Mouse (Mus musculus): ENCODE results near the gene Tom1l2.

DNA sequence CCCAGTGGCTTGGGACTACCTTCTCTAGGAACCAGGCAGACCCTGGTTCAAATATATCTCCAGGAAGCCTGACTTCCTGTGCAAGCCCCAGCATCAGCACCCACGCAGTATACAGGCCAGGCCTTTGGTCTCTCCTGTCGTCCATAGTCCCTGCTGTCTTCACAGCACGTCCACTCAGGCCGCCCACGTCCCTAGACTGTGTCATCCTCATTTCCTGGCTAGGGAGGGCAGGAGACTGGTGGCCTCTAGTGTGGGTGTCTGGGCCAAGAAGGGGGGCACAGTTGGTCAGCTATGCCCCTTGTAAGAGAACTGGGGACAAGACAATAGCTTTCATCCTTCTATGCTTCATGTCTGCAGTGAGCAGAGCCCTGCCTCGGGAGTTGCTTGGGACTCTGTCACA, 160.2 kb downstream of the Tom1l2 start:
- TF ChIP-seq CTCF (IDR thresholded peaks at IDR 0.05; ENCODE audit: borderline replicate concordance, extremely low read depth, insufficient read depth, insufficient read length) (no peak), POLR2A (IDR thresholded peaks at IDR 0.05; ENCODE audit: borderline replicate concordance, extremely low read depth, insufficient read depth, insufficient read length, poor library complexity, severe bottlenecking) (no peak)

All from brain, embryonic 14.5 days (tissue).